Mouse (Mus musculus): ENCODE measurements around the gene Itga7. TPM values are rescaled to one million over a fixed set of nuclear protein-coding genes. Genes with fewer than 3 reads are reported as not detected.

Gene Itga7
- polyA plus RNA-seq (2012; rRNA removed) = 96.2 and 106 TPM in 2 replicates

DNA sequence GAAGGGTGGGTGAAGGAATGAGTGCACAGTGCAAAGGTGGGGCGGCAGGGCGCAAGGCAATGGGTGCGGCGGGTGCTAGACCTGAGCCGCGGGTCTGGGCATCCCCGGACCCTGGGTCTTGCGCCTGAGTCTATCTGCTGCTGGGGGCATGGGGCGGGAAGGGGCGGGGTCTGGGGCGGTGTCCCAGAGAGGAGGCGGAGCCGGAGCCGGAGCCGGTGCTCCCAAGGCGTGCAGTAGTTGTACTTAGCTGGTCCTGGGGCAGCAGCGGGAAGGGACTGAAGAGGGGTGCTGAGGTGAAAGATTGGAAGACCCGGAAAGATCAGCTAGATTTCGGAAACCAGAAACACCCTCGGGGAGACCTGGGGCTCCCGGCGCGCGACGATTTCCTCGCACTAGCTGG lies at the start of gene Itga7:
Gene Itga7 (plus strand): TSS at position 245 of the 400 bp plus-strand sequence.
- Histone ChIP-seq H3K4me3 (replicated peaks; ENCODE audit: insufficient read depth, low read depth, low read length) (peak within 1 kb of the TSS; percentile 78), H3K4me1 (ENCODE audit: control insufficient read depth, insufficient read depth, low read length) (peaks cover 16% of the 10 kb centered on the region), H3K27me3 (ENCODE audit: control insufficient read depth, insufficient read depth, low read length) (no peaks in the 10 kb centered on the region), H3K27ac (ENCODE audit: insufficient read depth, low read length) (peak within 1 kb of the TSS; percentile 87)
- WGBS = 0% methylated on average over 26 of the region's 26 CpGs
- TF ChIP-seq CTCF (IDR thresholded peaks at IDR 0.05; ENCODE audit: borderline replicate concordance, insufficient read depth, low read depth, low read length) (no peak), POLR2A (IDR thresholded peaks at IDR 0.05; ENCODE audit: borderline replicate concordance, insufficient read depth, low read length) (peak; percentile 38; the same call in 1 of the 2 replicates)
- DNase-seq = peak; percentile 68 to 70

- no peak overlapping the region for H3K4me3 ChIP-seq (replicated peaks; ENCODE audit: insufficient read depth, low read depth, low read length)
- TF ChIP-seq CTCF (IDR thresholded peaks at IDR 0.05; ENCODE audit: borderline replicate concordance, insufficient read depth, low read depth, low read length) (no peak), POLR2A (IDR thresholded peaks at IDR 0.05; ENCODE audit: borderline replicate concordance, insufficient read depth, low read length) (no peak)
- H3K27me3 ChIP-seq (ENCODE audit: control insufficient read depth, insufficient read depth, low read length) = no peaks in the 10 kb centered on the region
- H3K4me1 ChIP-seq (ENCODE audit: control insufficient read depth, insufficient read depth, low read length) = 0 out of 2 replicates have a peak, but pooled peaks cover 3% of the 10 kb centered on the region
- DNase-seq = no peak
- no peak overlapping the region for H3K27ac ChIP-seq (ENCODE audit: insufficient read depth, low read length)
- WGBS = 6% methylated on average over 7 of the region's 7 CpGs
Observed at GRCm38 (mm10) chr10:128888941-128889827, 44.4 kb upstream of the Itga7 start.

- H3K4me1 ChIP-seq (ENCODE audit: control insufficient read depth, insufficient read depth, low read length) = 0 out of 2 replicates have a peak, but pooled peaks cover 3% of the 10 kb centered on the region
- H3K4me3 ChIP-seq (replicated peaks; ENCODE audit: insufficient read depth, low read depth, low read length) = no peak overlapping the region
- DNase-seq = no peak
- H3K27ac ChIP-seq (ENCODE audit: insufficient read depth, low read length) = no peak overlapping the region
- no peak for TF ChIP-seq CTCF (IDR thresholded peaks at IDR 0.05; ENCODE audit: borderline replicate concordance, insufficient read depth, low read depth, low read length)
- 65% methylated on average over 1 of the region's 2 CpGs for WGBS
- H3K27me3 ChIP-seq (ENCODE audit: control insufficient read depth, insufficient read depth, low read length) = no peaks in the 10 kb centered on the region
Observed at GRCm38 (mm10) chr10:128889846-128890245, 43.8 kb upstream of the Itga7 start.

- H3K27me3 ChIP-seq (ENCODE audit: control insufficient read depth, insufficient read depth, low read length) = no peaks in the 10 kb centered on the region
- no peak overlapping the region for H3K27ac ChIP-seq (ENCODE audit: insufficient read depth, low read length)
- no peak for DNase-seq
- 0 out of 2 replicates have a peak, but pooled peaks cover 3% of the 10 kb centered on the region for H3K4me1 ChIP-seq (ENCODE audit: control insufficient read depth, insufficient read depth, low read length)
- H3K4me3 ChIP-seq (replicated peaks; ENCODE audit: insufficient read depth, low read depth, low read length) = peak overlapping the region; percentile 41
- 3% methylated on average over 40 of the region's 40 CpGs for WGBS
- no peak for TF ChIP-seq CTCF (IDR thresholded peaks at IDR 0.05; ENCODE audit: borderline replicate concordance, insufficient read depth, low read depth, low read length)
Observed at GRCm38 (mm10) chr10:128890383-128891295, 43.0 kb upstream of the Itga7 start.

GRCm38 (mm10) chr10:128891296-128892094 lies 42.1 kb upstream of the Itga7 start, which contains the start of gene Gdf11:
Gene Gdf11, minus strand, starts transcription at chr10:128891718.
- Histone ChIP-seq H3K4me3 (replicated peaks; ENCODE audit: insufficient read depth, low read depth, low read length) (peak within 1 kb of the TSS; percentile 66), H3K4me1 (ENCODE audit: control insufficient read depth, insufficient read depth, low read length) (0 out of 2 replicates have a peak, but pooled peaks cover 3% of the 10 kb centered on the region), H3K27ac (ENCODE audit: insufficient read depth, low read length) (no peak within 1 kb of the TSS), H3K27me3 (ENCODE audit: control insufficient read depth, insufficient read depth, low read length) (no peaks in the 10 kb centered on the region)
- no peak for DNase-seq
- TF ChIP-seq CTCF (IDR thresholded peaks at IDR 0.05; ENCODE audit: borderline replicate concordance, insufficient read depth, low read depth, low read length) (no peak), POLR2A (IDR thresholded peaks at IDR 0.05; ENCODE audit: borderline replicate concordance, insufficient read depth, low read length) (no peak)
- WGBS = 1% methylated on average over 61 of the region's 89 CpGs

DNA sequence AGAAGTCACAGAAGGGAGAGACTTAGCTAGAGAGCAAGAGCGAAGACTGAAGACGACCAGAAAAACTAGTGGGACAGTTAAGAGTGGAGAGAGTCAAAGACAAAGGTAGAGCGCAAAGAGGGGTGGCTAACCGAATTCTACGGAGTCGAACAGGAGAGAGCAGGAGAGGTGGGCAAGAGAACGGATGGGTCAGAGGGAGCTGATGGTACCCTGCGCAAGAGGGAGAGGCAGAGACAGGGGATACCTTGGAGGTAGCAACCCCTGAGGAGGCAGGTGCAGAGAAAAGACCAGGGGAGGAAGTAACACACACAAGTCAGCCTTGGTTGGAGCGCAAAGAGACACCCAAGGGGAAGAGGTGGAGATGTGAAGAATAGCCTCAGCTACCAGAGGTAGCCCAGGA lies 41.4 kb upstream of the Itga7 start:
- H3K27me3 ChIP-seq (ENCODE audit: control insufficient read depth, insufficient read depth, low read length) = no peaks in the 10 kb centered on the region
- H3K27ac ChIP-seq (ENCODE audit: insufficient read depth, low read length) = no peak overlapping the region
- TF ChIP-seq POLR2A (IDR thresholded peaks at IDR 0.05; ENCODE audit: borderline replicate concordance, insufficient read depth, low read length) (no peak), CTCF (IDR thresholded peaks at IDR 0.05; ENCODE audit: borderline replicate concordance, insufficient read depth, low read depth, low read length) (no peak)
- 7% methylated on average over 9 of the region's 9 CpGs for WGBS
- H3K4me3 ChIP-seq (replicated peaks; ENCODE audit: insufficient read depth, low read depth, low read length) = peak overlapping the region; percentile 66
- 0 out of 2 replicates have a peak, but pooled peaks cover 3% of the 10 kb centered on the region for H3K4me1 ChIP-seq (ENCODE audit: control insufficient read depth, insufficient read depth, low read length)
- no peak for DNase-seq

DNA sequence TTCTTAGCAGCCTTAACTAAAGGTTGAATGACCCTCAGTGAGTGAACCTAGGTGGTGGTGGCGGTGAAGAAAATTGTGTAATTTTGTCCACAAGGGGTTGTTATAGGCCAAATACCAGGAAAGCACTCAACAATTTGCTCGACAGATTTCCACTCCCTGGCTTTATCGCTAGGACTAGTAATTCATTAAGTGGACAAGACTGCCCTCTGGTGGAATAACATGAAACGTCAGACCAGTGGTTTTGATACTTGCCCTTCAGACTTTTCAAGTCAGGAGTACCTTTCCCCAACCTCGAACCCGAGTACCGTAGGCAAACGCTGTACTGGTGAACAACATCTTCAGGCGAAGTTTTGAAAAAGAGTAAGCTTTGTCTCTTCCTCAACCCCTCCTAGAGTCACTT lies 38.2 kb upstream of the Itga7 start:
- WGBS = 0% methylated on average over 9 of the region's 9 CpGs
- H3K27ac ChIP-seq (ENCODE audit: insufficient read depth, low read length) = no peak overlapping the region
- H3K4me1 ChIP-seq (ENCODE audit: control insufficient read depth, insufficient read depth, low read length) = 0 out of 2 replicates have a peak, but pooled peaks cover 3% of the 10 kb centered on the region
- no peak for TF ChIP-seq POLR2A (IDR thresholded peaks at IDR 0.05; ENCODE audit: borderline replicate concordance, insufficient read depth, low read length)
- TF ChIP-seq CTCF (IDR thresholded peaks at IDR 0.05; ENCODE audit: borderline replicate concordance, insufficient read depth, low read depth, low read length) = peak; percentile 54; the same call in 1 of the 2 replicates
- no peaks in the 10 kb centered on the region for H3K27me3 ChIP-seq (ENCODE audit: control insufficient read depth, insufficient read depth, low read length)
- DNase-seq = peak; percentile 64 to 76
- H3K4me3 ChIP-seq (replicated peaks; ENCODE audit: insufficient read depth, low read depth, low read length) = no peak overlapping the region
